Mouse (Mus musculus) heart, postnatal 36 days (tissue): ENCODE measurements around the gene Sdhc. TPM values are rescaled to one million over a fixed set of nuclear protein-coding genes. Genes with fewer than 3 reads are reported as not detected.

Experiments
- DNase-seq, 2 experiments: peaks; one replicate each; pipeline ENCODE4 v3.0.0; 2021 to 2022
- intact Hi-C: fragments of 180-260 bp; cut with DNase I; formaldehyde crosslinking; loops from one replicate; pipeline ENCODE4 v1.15.1; 2025
- total RNA-seq, 2 experiments: library from RNA; stranded (reverse); gene quantifications; 2 replicates each; pipeline ENCODE4 v1.2.3; 2021

Gene Sdhc
- total RNA-seq, 2 experiments from 2014 or later, result 1,165 to 1,188 TPM

DNA sequence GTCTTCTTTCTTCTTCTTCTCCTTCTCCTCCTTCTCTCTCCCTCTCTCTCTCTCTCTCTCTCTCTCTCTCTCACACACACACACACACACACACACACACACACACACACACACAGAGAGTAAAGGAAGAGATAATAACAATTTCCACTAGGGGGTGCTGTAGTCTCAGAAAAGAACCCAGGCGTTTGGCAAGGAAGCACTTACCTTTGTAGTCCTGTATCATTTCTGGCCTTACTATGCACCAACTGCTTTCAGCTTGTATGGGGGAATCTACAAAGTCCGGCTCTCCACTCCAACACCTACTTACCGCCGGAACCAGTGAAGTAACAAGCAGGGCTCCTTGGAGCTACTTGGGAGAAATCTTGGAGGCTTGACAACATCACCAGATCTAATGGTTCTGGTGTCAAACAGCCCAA is 32.1 kb downstream of the Sdhc start:
- intact Hi-C loops, result loop anchor here (1.0 to 10.0 kb wide), 5 partner anchors 31 to 357 kb away; partner anchors contain the start of gene Ppox
- DNase-seq, result peak; percentile 35 to 65

DNA sequence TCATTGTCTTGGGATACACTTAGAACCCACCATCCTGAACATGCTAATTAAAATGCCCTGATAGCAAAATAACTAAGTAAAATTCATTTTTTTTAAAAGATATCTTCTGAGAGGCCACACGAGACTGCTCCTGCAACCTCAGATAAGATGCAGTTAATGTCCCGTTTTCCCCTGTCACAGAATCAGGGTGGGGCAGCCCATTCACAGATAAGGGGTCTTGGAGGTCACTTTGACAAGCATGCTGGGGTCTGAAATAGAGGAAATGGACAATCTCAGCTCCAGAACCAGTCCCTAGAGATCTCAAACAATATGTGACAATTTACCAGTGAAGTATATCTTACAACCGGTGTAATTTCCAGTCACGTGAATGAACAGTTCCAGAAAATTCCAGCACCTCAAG is 34.1 kb downstream of the Sdhc start:
- intact Hi-C loops, result loop anchor here (5.0 to 10.0 kb wide), 3 partner anchors 166 to 359 kb away; partner anchors contain the start of gene Ppox
- DNase-seq, result no peak

GRCm38 (mm10) chr1:171113873-171114299 is 36.5 kb downstream of the Sdhc start, which contains the start of gene Cfap126:
Cfap126 (plus strand) TSS chr1:171113918.
- DNase-seq, result peak; percentile 82 to 87
- intact Hi-C loops, result loop anchor here (10.0 kb wide), 1 partner anchor 361 kb away; no protein-coding TSS in a partner anchor

DNA sequence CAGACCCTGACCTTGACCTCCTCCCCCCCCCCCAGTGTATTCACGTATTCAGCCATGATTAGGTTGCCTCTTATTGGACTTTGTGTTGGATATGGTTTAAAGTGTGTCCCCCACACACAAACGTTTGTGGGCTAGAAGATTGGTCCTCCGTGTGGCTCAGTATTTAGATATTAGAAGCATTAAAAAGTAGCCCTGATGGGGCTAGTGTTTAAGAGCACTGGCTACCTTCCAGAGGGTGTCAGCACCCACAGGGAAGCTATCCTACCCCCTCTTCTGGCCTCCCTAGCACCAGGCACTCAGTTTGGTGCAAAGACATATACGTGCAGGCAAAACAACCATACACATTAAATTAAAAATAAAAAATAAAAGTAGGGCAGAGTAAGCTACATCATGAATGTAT is 37.4 kb downstream of the Sdhc start:
- no peak for DNase-seq
- intact Hi-C loops, result loop anchor here (10.0 kb wide), 1 partner anchor 362 kb away; no protein-coding TSS in a partner anchor

DNA sequence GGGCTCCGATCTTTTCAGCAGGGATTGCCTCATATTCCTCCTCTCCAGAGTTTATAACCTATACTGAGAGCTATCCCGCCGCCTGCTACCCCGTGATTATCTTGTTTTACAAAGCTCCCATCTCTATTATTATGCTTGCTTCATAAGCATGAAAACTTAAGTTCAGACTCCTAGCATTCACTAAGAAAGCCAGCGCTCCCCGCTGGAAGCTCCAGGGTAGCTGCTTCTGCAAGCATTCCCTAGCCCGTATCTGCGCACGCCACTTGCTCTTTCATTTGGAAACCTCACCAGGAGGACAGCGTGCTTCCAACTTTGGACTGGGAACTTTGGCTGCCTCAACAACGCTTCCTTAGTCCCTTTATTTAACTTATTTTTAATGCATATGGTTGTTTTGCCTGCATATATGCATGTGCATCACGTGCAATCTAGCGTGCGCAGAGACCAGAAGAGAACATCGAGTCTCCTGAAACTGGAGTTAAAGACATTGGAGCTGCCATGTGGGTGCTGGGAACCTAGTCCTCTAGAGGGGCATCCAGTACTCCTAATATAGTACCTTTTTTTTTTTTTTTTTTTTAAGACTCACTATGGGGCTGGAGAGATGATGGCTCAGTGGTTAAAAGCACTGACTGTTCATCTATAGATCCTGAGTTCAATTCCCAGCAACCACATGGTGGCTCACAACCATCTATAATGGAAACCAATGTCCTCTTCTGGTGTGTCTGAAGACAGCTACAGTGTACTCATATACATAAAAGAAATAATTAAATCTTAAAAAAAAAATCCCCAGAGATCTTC is 38.4 kb downstream of the Sdhc start:
- DNase-seq, result peak; percentile 53 to 70
- intact Hi-C loops, result loop anchor here (2.0 to 10.0 kb wide), 2 partner anchors 145 to 363 kb away; no protein-coding TSS in a partner anchor

DNA sequence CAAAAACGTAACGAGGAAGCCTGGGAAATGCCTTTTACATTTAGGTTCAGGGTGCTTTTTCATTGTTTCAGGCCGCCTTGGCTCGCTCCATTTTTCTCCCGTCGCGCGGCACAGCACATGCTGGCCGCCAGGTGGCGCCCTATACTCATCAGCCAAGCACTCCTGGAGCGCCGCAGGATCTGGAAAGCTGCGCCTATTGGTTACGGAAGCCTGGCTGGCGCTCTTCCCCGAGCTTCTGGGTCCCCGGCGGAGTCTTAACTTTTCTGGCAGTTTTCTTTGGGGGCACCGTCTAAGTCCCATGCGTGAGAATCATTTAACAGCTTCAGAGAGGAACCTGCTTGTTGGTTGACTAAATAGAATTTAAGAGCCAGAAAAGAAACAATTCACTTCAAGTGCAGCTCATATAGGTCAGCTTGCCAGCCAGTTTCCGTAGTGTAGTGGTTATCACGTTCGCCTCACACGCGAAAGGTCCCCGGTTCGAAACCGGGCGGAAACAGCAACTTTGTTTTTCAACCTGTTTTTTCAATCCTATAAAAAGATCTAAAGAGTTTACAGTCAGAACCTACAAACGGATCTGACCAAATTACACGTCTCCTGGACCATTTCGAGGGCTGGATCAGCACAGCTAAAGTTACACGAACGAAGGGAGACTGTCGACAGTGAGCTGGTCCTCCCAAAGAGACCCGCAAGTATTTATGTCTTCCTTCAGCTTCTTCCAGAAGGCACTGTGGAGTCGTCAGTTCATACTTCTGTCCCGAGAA is 39.2 kb downstream of the Sdhc start:
- peak; percentile 93 to 96 for DNase-seq
- intact Hi-C loops, result loop anchor here (2.0 to 10.0 kb wide), 2 partner anchors 146 to 364 kb away; no protein-coding TSS in a partner anchor

- intact Hi-C loops, result loop anchor here (2.0 to 10.0 kb wide), 2 partner anchors 146 to 364 kb away; no protein-coding TSS in a partner anchor
These were observed 39.8 kb downstream of the Sdhc start for GRCm38 (mm10) chr1:171110659-171111019.

DNA sequence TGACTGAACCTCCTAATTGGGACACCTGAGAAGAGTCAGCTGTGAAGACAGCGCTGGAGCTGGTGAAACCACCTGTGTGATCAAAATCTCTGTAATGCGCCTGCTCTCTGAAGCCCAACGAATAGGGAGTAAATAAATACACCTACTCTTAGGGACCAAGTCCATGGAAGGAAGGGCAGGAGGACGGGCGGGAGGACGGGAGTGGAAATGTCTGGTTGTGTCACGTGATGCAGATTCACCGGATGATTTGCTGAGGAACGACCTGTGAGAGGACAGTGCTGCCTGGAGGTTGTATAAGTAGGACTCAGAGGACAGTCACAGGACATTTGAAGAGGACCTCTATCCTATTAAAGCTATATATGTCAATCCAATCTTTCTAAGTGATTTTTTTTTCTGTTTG is 40.8 kb downstream of the Sdhc start:
- DNase-seq, result no peak
- intact Hi-C loops, result loop anchor here (2.0 to 10.0 kb wide), 2 partner anchors 147 to 365 kb away; no protein-coding TSS in a partner anchor

More at GRCm38 (mm10) chr1:171110659-171111019, 39.8 kb downstream of the Sdhc start:
- DNase-seq, result no peak

DNA sequence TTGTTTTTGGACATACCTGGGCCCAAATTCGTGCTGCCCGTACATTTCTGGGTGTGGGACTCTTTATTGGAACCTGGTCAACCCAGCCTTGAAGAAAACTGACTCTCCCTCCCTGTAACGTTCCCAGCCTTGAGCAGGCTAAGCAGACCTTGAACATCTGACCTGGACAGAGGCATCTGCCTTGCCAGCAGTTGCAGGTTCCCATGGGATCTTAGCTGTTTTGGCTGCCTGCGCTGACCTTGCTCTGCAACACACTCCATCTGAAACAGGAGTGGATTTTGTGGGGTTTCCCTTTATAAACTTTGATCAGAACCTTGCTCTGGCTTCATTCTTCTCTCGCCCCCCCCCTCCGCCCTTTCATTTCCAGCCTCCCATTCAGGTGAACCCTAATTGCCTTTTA is 45.2 kb downstream of the Sdhc start:
- DNase-seq, result no peak
- intact Hi-C loops, result no loop called here

DNA sequence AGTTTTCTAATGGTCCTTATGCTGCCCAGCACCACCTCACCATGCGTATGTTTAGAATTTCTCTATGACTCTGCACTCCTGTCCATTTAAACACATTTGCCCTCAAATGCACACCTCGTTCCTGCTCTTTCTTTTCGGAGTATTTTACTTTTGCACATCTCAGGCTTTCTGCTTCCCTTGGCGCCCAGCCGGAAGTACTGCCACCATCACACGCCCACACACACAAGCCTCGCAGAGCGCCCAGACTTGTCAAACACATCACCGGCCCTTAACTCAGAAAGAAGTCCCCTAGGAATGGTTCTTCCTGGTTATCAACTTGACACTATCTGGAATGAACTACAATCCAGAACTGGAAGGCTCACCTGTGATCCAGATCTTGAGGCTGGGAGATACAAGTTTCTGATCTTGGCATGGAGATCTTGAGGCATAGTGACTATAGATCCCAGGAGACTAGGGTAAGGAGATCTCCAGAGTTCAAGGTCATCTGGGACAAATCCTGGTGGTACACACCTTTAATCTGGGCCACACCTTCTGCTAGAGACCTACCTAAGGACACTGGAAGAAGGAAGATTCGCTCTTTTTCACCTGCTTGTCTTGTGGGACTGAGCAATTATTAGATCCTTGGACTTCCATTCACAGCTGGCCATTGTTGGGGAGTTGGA is 47.1 kb downstream of the Sdhc start:
- intact Hi-C loops, result loop anchor here (1.0 kb wide), 1 partner anchor 65 kb away; no protein-coding TSS in a partner anchor
- DNase-seq, result no peak

DNA sequence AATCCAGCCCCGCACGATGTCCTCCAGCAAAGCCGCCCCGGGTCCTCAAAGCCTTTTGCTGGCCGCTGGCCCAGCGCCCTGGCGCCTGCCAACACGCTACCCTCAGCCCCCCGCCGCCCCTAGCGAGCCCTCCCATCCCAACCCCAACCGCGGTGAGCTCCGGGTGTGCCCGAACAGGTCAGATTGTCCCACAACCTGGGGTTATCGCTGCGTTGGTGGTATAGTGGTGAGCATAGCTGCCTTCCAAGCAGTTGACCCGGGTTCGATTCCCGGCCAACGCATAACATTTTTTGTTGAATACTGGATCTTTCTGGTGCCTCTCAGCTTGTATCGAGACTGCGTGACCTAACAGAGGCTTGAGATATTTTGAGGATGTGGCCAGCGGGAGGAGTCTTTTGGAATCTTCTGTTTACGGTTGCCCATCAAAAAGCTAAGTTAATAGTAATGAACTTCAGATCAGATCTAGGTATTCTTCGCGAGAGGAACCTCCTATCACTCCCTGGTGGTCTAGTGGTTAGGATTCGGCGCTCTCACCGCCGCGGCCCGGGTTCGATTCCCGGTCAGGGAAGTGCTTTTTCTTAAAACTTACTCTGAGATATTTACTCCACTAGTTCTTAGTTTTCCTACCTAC is 47.7 kb downstream of the Sdhc start:
- intact Hi-C loops, result loop anchor here (1.0 kb wide), 1 partner anchor 64 kb away; no protein-coding TSS in a partner anchor
- DNase-seq, result peak; percentile 88 to 90

GRCm38 (mm10) chr1:171101733-171102546 is 48.5 kb downstream of the Sdhc start:
- peak; percentile 90 to 91 for DNase-seq
- intact Hi-C loops, result no loop called here

- no peak for DNase-seq
- intact Hi-C loops, result no loop called here
These were observed 49.4 kb downstream of the Sdhc start for GRCm38 (mm10) chr1:171101033-171101432.

DNA sequence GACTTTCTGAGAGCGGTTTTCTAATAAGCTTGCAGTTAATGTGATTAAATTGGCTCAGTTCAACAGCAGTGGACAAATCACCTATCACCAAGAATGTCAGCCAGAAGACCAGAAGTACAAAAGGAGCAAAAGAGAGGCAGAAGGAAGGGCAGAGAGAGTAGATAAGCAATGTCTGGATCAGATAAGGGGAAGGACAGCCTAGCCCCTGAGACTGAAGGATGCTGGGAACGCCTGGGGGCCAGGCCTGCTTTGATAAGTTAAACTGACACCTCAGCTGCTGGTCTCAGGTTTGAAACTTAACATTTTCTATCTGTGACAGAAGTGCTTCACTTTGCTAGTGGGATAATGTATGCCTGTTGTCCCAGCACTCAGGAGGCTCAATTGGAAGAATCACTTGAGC is 52.8 kb downstream of the Sdhc start:
- DNase-seq, result no peak
- intact Hi-C loops, result no loop called here

GRCm38 (mm10) chr1:171097136-171097535 is 53.3 kb downstream of the Sdhc start:
- no peak for DNase-seq
- intact Hi-C loops, result no loop called here

GRCm38 (mm10) chr1:171096110-171096964 is 54.1 kb downstream of the Sdhc start:
- DNase-seq, result no peak
- intact Hi-C loops, result no loop called here

- no peak for DNase-seq
- intact Hi-C loops, result no loop called here
These were observed 56.0 kb downstream of the Sdhc start for GRCm38 (mm10) chr1:171094424-171094823.

DNA sequence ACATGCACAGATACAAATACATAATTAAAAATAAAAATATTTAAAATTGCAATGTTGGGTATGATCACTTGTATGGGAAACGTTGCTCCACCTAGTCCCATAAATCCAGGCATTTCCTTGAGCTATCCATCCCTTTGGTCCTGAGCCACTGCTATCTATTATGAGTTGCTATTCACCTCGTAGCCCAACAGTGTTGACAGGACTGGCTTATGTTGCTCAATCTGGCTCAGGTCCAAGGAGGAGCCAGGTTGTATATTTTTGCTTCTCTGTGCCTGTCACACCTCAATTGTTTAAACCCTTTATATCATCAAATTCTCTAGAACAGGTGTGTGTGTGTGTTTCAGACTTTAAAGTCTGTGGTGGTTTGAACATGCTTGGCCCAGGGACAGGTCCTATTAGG is 59.6 kb downstream of the Sdhc start:
- intact Hi-C loops, result no loop called here
- no peak for DNase-seq
